Mouse (Mus musculus) lung, embryonic 16.5 days (tissue): ENCODE results near the gene E130309D02Rik. TPM values are rescaled to one million over a fixed set of nuclear protein-coding genes. Genes with fewer than 3 reads are reported as not detected.

Experiments
- ATAC-seq: fragments of 200-750 bp; cut with Nextera tagmentation; 2 replicates; pipeline ENCODE4 v1.8.0; 2017; ENCODE audit warnings: low read depth, mild to moderate bottlenecking, moderate library complexity
- H3K27ac ChIP-seq: fragments of 300-500 bp; sonication (generic); 2 replicates; pipeline ENCODE4 v1.5.1; 2014; ENCODE audit warnings: mild to moderate bottlenecking, control low read depth, low read length
- H3K27me3 ChIP-seq: fragments of 300-500 bp; sonication (generic); 2 replicates; pipeline ENCODE4 v1.6.1; 2014; ENCODE audit warnings: low read depth, low read length, mixed read lengths; ENCODE audit not compliant: control insufficient read depth, insufficient read depth
- H3K36me3 ChIP-seq: fragments of 300-500 bp; sonication (generic); 2 replicates; pipeline ENCODE4 v1.6.1; 2014; ENCODE audit warnings: low read length; ENCODE audit not compliant: control insufficient read depth, insufficient read depth
- H3K4me1 ChIP-seq: fragments of 300-500 bp; sonication (generic); replicated peaks from 2 replicates; pipeline ENCODE4 v1.6.1; 2014; ENCODE audit warnings: low read length, mixed read lengths; ENCODE audit not compliant: control insufficient read depth, insufficient read depth
- H3K4me2 ChIP-seq: fragments of 300-500 bp; sonication (generic); 2 replicates; pipeline ENCODE4 v1.6.1; 2014; ENCODE audit warnings: low read depth, low read length, control low read depth
- H3K4me3 ChIP-seq: fragments of 300-500 bp; sonication (generic); 2 replicates; pipeline ENCODE4 v1.5.1; 2014; ENCODE audit warnings: mild to moderate bottlenecking, low read length, control low read depth
- H3K9ac ChIP-seq: fragments of 300-500 bp; sonication (generic); 2 replicates; pipeline ENCODE4 v1.6.1; 2014; ENCODE audit warnings: low read length, control low read depth
- H3K9me3 ChIP-seq: fragments of 300-500 bp; sonication (generic); 2 replicates; pipeline ENCODE4 v1.6.1; 2016; ENCODE audit warnings: low read length; ENCODE audit not compliant: control insufficient read depth
- WGBS: fragments of 180-500 bp; shearing (Covaris S2); extraction: QIAGEN DNeasy Blood & Tissue Kit; methylation state at CpG from one replicate; pipeline ENCODE4 v1.1.7; 2014; 5-methylcytosine and 5-hydroxymethylcytosine counted together
- polyA plus RNA-seq: library from polyadenylated mRNA; unstranded; fragments of >200 nt; fragmentation: Nextera tagmentation; extraction: Ambion mirVana; gene quantifications from 2 replicates; pipeline ENCODE4 v1.2.1, GENCODE M21; 2015

The E130309D02Rik gene
- polyA plus RNA-seq, 1 experiment from 2014 or later: 32.3 TPM

DNA sequence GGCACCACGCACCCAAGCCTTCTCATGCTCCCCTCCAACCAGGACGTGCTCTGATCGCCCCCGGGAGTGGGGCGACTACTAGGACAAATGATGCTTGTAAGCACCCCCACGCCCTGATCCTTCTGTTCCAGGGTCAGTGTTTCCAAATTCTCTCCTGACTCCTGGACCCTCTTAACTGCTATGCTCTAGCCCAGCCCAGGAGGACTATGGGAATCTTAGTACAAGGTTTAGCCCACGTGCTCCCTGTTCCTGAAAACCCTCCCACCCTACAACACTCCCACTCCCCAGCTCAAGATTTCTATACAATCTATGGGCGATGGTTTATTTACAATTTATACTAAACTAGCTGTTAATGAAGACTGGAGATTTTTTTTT is 341 bp upstream of the E130309D02Rik start:
- peak; percentile 37 for ATAC-seq
- Histone ChIP-seq H3K9ac (peak overlapping the region; percentile 38), H3K4me1 (peaks cover 12% of the 10 kb centered on the region), H3K27ac (no peak overlapping the region), H3K9me3 (no peaks in the 10 kb centered on the region), H3K4me2 (peak overlapping the region; percentile 51), H3K4me3 (peak overlapping the region; percentile 87), H3K36me3 (peaks cover 42% of the 10 kb centered on the region), H3K27me3 (no peaks in the 10 kb centered on the region)
- WGBS: 10% methylated on average over 8 of the region's 8 CpGs

DNA sequence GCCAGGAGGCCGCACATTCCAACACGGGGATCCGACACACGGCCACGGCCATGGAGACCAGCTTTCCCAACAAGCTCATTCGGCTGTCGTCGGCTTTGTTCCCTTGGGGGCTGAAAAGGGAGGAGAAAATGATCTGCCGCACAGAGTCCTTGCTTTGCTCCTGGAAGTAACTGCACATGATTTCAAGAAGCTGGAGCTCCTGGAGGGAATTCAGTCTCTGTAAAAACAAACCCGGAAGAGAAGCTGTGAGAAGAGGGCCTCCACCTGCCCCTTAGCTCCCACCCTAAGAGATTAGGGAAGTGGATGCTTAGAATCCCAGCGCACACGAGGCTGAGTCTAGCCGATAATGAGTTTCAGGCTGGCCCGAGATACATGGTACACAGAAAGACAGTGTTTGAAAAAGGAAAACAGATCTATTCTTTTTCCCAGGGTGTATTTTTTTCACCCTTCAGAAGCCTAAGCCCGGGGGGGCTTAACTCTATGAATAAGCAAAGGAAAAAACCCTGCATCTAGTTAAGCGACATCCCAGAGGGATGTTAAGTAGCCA is 904 bp downstream of the E130309D02Rik start:
- no peaks in the 10 kb centered on the region for H3K9me3 ChIP-seq
- peak overlapping the region; percentile 87 for H3K4me3 ChIP-seq
- peak overlapping the region; percentile 93 for H3K27ac ChIP-seq
- ATAC-seq: no peak
- no peaks in the 10 kb centered on the region for H3K27me3 ChIP-seq
- peak overlapping the region; percentile 91 for H3K4me2 ChIP-seq
- H3K9ac ChIP-seq: peak overlapping the region; percentile 94
- H3K4me1 ChIP-seq: peaks cover 12% of the 10 kb centered on the region
- WGBS: 3% methylated on average over 16 of the region's 16 CpGs
- H3K36me3 ChIP-seq: peaks cover 47% of the 10 kb centered on the region

DNA sequence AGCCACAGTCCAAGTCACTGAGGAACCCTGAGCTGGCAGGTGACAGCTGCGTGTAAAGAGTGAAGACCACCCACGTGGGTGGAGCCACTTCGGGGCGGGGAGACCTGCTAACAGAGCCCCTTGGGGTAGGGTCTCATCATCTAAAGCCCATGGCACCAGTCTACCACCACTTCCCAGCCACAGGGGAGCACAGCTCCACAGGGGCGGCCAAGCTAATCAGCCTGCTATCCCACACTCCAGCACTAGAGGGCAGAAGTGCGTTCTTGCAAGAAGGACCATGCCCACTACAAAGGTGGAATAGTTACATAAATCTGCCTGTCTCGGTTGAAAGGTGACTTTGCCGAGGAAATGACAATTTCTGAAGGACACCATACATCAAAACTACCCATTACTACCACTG is 3.3 kb downstream of the E130309D02Rik start:
- Histone ChIP-seq H3K36me3 (peaks cover 46% of the 10 kb centered on the region), H3K4me3 (no peak overlapping the region), H3K9ac (no peak overlapping the region), H3K4me1 (peaks cover 12% of the 10 kb centered on the region), H3K9me3 (no peaks in the 10 kb centered on the region), H3K27me3 (no peaks in the 10 kb centered on the region), H3K4me2 (no peak overlapping the region), H3K27ac (no peak overlapping the region)
- ATAC-seq: no peak
- 61% methylated on average over 8 of the region's 8 CpGs for WGBS

DNA sequence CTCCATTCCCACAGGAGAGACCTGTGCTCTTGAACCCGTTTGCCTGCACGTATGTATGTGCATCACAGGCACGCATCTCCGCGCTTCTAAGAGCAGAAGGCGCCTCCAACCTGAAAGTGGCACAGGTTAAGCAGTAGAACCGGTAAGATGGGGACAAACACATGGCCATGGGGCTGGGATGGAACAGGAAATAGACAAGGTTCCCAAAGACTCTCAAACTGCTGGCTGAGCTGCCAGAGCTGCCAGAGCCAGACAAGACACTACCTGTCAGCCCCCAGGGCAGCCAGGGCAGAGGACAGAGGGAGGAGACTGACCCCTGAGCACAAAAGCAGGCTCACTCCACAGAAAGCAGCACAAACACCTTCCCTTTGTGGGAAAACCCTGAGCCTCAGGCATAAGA is 5.2 kb downstream of the E130309D02Rik start:
- Histone ChIP-seq H3K36me3 (peaks cover 52% of the 10 kb centered on the region), H3K27me3 (no peaks in the 10 kb centered on the region), H3K9me3 (no peaks in the 10 kb centered on the region), H3K27ac (no peak overlapping the region), H3K9ac (no peak overlapping the region), H3K4me3 (no peak overlapping the region), H3K4me1 (peaks cover 9% of the 10 kb centered on the region), H3K4me2 (no peak overlapping the region)
- ATAC-seq: no peak
- 92% methylated on average over 7 of the region's 7 CpGs for WGBS

DNA sequence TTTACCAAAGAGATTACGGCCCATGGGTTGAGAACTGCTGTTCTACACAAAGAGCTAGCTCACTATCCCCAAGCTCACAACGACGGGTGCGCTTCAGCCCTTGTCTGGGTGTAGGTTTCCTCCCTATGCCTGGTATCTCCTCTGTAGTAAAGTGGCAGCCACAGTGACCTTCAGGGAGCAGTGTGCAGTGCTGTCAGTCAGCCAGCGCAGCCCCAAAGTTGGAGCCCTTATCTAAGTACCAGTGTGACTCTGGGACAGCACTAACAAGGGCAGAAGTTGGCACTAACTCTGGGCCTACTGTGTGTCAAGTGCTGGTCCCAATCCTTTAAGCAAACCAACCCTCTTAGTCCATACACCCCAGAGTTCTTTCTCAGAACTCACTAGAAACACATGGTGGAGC is 6.3 kb downstream of the E130309D02Rik start:
- no peak overlapping the region for H3K4me2 ChIP-seq
- no peaks in the 10 kb centered on the region for H3K9me3 ChIP-seq
- peaks cover 6% of the 10 kb centered on the region for H3K4me1 ChIP-seq
- no peak overlapping the region for H3K9ac ChIP-seq
- H3K27ac ChIP-seq: no peak overlapping the region
- H3K27me3 ChIP-seq: no peaks in the 10 kb centered on the region
- ATAC-seq: no peak
- peaks cover 52% of the 10 kb centered on the region for H3K36me3 ChIP-seq
- WGBS: 60% methylated on average over 5 of the region's 5 CpGs
- H3K4me3 ChIP-seq: no peak overlapping the region

DNA sequence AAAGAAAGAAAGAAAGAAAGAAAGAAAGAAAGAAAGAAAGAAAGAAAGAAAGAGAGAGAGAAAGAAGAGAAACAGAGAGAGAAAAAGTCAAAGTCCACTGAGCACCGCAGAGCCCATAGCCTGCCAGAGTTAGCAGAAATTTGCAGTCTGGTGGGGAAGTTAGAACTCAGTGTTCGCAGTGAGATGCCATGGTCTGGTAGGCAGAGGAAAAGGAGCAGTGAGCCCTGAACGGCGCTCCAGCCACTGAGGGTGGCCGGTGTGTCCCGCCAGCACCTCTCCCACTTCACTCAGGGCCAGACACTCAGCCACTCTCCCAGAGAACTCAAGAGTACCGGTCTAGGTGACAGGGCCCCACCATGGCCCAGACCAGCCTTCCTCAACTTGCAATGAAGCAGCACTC is 10.9 kb downstream of the E130309D02Rik start:
- Histone ChIP-seq H3K27ac (no peak overlapping the region), H3K9me3 (no peaks in the 10 kb centered on the region), H3K4me1 (no peaks in the 10 kb centered on the region; the same call in 1 of the 2 replicates), H3K36me3 (peaks cover 54% of the 10 kb centered on the region), H3K27me3 (no peaks in the 10 kb centered on the region), H3K9ac (no peak overlapping the region), H3K4me2 (no peak overlapping the region), H3K4me3 (no peak overlapping the region)
- WGBS: 77% methylated on average over 7 of the region's 7 CpGs
- ATAC-seq: no peak

DNA sequence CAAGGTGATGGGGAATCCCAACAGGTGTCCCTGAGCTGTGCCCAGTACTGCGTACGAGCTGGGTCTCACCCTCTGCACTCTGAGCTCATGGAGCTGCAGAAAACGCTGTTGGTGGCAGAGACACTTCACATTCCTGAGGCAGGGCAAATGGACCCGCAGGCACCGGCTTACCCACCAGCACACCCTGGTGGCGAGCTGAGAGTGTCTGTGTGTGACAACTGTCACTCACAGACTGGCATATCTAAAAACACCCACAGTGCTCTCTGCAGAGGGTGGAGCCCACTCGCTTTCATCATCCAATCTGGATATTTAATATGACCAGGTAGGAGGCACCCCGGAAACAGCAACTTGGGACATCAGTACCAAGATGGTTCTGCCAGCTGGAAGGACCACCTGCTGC is 13.9 kb downstream of the E130309D02Rik start:
- WGBS: 63% methylated on average over 8 of the region's 8 CpGs
- Histone ChIP-seq H3K4me3 (no peak overlapping the region), H3K36me3 (peaks cover 36% of the 10 kb centered on the region), H3K9ac (no peak overlapping the region), H3K27me3 (no peaks in the 10 kb centered on the region), H3K9me3 (no peaks in the 10 kb centered on the region), H3K27ac (no peak overlapping the region), H3K4me1 (peaks cover 14% of the 10 kb centered on the region), H3K4me2 (no peak overlapping the region)
- 0 out of 2 replicates have a peak, but pooled peaks have one; percentile 34 for ATAC-seq

DNA sequence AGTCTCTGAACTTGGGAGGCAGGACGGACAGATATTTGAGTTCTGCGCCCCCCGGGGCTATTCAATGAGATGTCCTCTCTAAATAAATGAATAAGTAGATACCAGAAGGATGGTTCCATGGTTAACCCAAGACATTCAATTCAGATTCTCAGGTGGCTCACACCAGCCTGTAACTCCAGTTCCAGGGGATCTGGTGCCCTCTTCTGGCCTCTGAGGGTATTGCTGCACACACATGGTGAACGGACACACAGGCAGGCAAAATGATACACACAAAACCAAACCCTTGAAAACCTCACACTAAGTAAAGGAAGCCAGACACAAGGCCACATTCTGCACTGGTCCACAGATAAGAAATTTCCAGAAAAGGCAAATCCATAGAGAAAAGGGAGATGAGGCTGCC is 15.5 kb downstream of the E130309D02Rik start:
- Histone ChIP-seq H3K4me2 (no peak overlapping the region), H3K9ac (no peak overlapping the region), H3K4me3 (no peak overlapping the region), H3K9me3 (no peaks in the 10 kb centered on the region), H3K36me3 (peaks cover 27% of the 10 kb centered on the region), H3K27me3 (no peaks in the 10 kb centered on the region; the same call in 1 of the 2 replicates), H3K27ac (no peak overlapping the region), H3K4me1 (peaks cover 14% of the 10 kb centered on the region)
- 93% methylated on average over 4 of the region's 4 CpGs for WGBS
- ATAC-seq: no peak

DNA sequence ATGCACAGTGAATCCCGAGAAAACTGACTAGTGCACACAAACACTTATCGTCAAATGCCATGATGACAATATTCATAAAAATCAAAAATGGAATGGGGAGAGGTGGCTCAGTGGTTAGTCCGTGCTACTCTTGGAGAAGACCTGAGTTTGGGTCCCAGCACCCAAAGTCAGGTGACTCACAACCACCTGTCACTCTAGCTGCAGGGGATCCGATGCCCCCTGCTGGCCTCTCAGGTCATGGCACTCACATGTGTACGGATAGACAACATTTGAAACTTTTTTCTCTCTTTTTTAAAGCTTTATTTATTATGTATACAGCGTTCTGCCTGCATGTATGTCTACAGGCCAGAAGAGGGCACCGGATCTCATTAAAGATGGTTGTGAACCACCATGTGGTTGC is 16.8 kb downstream of the E130309D02Rik start:
- Histone ChIP-seq H3K9ac (no peak overlapping the region), H3K27me3 (peaks cover 13% of the 10 kb centered on the region), H3K4me2 (no peak overlapping the region), H3K9me3 (no peaks in the 10 kb centered on the region), H3K27ac (no peak overlapping the region), H3K36me3 (peaks cover 25% of the 10 kb centered on the region), H3K4me3 (no peak overlapping the region), H3K4me1 (peaks cover 17% of the 10 kb centered on the region)
- 76% methylated on average over 7 of the region's 7 CpGs for WGBS
- ATAC-seq: no peak

DNA sequence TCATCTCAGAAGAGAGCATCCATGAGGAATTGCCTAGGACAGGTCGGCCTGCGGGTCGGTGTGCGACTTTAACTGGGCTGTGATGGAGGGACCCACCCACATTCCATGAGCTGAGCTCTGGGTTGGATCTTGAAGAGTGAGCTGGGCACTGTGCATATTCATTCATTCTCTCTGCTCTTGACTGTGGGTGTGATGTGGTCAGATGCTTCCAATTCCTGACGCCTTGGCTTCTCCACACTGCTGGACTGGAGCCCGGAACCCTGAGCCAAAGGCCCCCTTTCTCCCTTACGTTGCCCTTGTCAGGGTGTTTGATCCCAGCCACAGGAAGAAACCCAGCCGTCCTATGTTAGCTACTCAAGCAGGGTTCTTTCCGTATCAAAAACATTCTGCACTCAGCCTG is 17.2 kb downstream of the E130309D02Rik start:
- Histone ChIP-seq H3K4me3 (no peak overlapping the region), H3K4me1 (peaks cover 21% of the 10 kb centered on the region), H3K9ac (no peak overlapping the region), H3K27me3 (peaks cover 17% of the 10 kb centered on the region), H3K36me3 (peaks cover 23% of the 10 kb centered on the region), H3K9me3 (no peaks in the 10 kb centered on the region), H3K27ac (no peak overlapping the region), H3K4me2 (no peak overlapping the region)
- peak; percentile 77 for ATAC-seq
- 64% methylated on average over 9 of the region's 9 CpGs for WGBS
